Mouse (Mus musculus) kidney, adult 9 months (tissue): ENCODE measurements around the gene Rfng.
"Not testable (repeated sequence)": the region's sequence is repeated elsewhere in the genome, so short reads cannot be mapped to it uniquely, and the experiment has no call there.

ENCODE experiments used
- DNase-seq: peaks from one replicate; pipeline ENCODE4 v3.0.0; 2022

Rfng gene

DNA sequence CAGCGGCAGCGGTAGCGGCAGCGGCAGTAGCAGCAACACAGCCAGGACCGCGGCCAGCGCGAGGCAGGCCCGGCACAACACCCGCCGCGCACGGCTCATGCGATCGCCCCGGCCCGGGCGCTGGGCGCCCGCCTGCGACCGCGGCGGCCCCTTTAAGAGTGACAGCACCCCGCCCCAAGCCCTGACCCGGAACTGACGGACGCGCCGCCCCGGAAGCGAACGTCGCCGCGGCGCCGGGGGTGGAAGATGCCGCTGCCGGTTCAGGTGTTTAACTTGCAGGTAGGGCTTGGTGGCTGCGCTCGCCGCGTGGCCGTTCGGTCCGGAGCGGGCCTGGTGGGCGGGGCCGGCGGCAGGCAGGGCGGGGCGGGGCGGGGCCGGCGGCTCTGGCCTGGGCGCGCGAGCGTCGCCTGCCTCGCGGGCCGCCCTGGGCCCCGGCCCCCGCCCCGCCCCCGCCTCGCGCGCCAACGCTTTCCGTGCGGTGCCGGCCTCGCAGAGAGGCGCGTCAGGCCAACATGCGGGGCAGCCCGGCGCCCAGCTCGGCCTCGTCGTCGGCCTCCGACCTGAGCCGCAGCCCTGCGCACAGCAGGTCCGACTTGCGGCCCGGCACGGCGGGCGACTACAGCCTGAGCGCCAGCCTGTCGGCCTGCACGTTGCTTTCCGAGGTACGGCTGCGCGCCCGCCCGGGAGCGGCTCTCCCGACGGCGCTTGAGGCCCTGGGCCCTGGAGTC is at the start of gene Rfng, which contains the start of gene Gps1:
TSS of gene Rfng (minus strand) at position 144 of the 728 bp plus-strand sequence.
TSS of gene Gps1 (plus strand) at position 209 of the 728 bp plus-strand sequence.
- DNase-seq = peak; percentile 83

DNA sequence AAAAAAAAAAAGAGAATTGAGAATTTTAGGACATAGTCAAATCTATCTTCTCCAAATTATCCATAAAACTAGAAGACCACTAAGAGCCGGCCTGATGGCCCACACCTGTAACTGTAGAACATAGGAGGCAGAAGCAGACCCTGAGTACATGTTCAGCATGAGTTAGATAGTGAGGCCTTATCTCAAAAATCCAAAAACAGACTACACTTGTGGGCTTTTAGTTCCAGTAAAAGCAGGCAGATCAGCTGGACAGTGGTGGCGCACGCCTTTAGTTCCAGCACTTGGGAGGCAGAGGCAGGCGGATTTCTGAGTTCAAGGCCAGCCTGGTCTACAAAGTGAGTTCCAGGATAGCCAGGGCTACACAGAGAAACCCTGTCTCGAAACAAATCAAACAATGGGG is 49.0 kb upstream of the Rfng start:
- DNase-seq = not testable (repeated sequence)

DNA sequence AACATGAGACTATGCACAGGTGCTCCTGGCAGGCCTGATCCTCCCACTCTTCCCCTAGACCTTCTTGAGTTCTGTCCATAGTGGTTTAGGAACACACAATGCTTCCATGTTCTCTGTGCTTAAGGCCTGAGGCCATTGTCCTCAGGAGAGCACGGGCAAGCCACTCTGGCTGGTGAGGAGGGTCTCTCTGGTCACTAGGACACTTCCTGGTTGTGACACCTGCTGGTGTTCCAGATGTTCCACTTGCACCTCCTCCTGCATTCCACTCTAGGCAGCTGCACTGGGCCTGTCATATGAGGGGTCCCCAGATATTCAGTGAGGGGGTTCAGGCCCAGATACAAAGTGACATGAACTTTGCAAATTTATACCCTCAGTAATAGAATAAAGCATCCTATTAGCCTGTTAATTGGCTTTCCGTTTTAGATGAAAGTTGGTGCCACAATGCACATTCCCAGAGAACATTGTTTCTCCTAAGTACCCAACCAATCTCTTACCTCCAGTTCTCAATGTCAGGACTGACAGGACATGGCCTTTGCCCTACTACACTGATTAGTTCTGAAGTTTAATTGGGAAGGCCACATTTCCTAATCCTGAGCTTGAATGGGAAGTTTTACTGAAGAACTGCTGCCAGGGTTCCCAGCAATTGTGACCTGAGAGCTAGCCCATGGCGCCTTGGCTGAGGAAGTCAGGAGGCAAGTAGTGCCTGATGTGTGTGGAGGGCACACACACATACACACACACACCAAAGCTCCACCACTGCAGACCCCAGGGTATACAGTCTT is 47.8 kb upstream of the Rfng start:
- DNase-seq = no peak

DNA sequence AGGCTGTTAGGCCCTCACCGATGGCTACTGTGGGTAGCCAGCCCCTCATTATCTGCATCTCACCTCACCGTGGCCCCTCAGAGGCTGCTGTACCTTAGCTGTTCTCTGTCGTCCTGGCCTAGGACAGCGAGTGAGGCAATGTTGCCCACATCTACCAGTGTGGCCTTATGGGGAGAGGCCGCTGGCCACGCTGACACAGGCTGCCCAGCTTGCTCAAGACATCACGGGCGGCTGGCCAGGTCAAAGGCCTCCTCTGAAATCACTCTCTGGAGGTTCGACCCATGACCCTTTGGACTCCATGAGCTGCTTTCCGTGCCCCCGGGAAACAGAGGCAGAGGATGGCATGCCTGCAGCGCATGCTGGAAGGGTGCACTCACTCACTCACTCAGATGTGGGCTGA is 46.7 kb upstream of the Rfng start:
- DNase-seq = peak; percentile 64

DNA sequence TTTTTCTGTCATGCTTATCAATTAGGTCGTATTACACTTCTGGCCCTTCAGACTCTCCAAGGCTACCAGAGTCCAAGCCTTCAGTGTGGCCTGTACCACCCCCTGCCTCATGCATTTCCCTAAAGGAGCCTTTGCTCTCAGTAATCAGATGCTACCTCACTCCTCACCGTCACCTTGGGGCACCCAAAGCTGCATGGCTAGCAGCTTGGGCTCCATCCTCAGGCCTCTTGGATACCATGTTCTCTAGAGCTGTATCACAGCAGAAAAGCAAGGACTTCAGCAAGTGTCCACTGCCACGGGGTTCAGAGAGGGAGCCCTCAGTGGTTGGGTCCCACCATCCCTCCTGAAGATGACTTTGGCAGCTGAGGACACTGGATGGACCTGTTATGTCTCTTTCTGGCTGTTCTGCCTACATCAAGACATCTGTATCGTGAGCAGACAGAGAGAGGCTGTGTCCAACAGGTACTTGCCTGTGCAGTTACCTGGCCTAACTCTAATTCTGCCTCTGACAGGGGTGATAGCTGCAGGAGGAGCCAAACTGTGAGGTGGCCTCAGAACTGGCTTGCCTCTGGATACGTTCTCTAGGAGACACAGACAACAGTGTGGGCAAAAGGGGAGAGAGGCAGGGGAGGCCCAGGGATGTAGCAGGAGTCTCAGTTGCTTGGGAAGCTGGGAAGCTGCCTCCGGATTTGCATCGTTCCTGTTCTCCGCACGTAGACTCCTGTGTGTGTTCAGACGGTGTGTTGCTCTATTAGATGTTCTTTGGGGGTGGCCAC is 45.9 kb upstream of the Rfng start:
- DNase-seq = no peak

DNA sequence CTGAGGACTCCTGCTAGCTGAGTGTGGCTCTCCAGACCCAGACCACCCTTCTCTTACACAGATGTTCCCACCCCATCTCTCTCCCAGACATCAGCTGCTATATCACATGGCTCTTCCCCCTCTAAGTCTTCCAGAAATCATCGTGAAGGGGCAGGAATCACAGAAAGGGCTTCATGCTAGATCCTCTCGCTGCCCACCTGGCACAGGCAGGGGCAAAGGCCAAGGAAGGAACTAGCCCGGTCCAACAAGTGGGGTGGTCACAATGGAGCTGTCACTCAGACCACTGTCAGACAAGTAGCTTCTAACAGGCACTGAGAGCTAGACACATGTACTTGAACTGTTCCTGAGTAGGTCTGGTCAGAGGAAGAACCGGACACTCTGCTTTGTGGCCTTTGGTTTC is 44.4 kb upstream of the Rfng start:
- DNase-seq = no peak

DNA sequence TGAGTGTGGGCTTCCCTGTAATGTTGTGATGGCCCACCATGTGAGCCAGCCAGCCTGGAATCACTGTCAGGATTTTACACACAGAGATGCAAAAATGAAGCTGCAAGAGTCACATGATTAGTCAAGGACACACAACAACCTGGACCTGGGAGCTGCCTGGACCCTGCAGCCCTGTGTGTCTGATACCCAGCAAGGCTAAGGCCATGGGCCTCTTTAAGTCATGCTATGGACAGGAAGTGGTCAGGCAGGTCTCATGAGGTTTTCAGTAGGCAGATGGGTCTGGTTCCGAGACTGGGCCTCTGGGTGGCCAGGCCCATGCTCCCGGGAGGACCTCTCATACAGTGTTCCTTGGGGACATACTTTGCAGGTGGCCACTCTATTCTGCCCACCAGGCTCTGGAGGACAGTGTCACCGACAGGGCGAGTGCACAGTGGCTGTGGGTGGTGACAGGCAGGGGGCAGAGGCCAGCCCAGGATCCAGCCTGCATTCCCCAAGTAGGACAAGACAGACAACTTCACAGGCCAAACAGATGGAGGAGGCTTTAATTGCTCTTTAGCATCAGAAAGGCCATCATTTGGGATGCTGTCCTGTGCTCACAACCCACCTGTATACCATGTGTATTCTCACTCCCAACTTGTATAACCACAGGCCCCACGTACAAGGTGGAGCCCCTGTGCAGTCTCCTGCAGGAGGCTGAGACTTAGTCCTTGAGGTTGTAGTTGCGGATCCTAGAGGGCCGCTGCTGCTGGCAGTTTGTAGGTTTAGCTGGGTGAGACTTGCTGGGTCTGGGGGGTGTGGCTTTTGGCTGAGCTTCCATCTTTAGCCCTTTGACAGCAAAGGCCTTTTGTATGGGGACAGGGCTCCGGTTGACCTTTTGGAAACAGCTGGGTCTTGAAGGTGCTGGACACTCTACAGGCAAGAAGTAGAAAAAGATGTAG is 42.3 kb upstream of the Rfng start:
- DNase-seq = no peak

DNA sequence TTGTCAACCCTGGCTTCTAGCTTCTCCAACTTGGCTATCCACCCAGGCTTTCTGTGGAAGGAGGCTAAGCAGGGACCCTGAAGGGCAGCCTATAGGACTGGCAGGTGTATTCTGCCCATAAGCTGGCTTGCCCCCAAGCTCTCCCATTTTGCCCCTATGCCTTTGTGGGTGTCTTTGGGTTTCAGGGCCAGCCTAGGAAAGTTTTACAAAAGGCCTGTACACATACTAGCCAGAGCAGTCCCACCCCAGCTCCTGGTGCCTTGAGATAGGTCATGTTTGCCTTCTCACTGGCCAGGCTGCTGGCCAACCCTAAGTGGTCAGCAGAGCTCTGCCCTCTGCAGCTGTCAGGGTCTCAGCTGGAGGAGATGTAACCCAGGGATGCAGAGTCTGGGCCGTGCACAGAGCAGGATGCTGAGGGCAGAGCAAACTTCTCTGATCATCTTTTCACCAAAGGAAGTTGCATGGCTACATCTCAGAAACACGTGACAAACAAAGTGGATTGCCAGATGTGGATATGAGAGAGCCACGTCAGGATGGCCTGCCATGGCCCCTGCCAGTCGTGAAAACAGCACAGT is 41.4 kb upstream of the Rfng start:
- DNase-seq = no peak

DNA sequence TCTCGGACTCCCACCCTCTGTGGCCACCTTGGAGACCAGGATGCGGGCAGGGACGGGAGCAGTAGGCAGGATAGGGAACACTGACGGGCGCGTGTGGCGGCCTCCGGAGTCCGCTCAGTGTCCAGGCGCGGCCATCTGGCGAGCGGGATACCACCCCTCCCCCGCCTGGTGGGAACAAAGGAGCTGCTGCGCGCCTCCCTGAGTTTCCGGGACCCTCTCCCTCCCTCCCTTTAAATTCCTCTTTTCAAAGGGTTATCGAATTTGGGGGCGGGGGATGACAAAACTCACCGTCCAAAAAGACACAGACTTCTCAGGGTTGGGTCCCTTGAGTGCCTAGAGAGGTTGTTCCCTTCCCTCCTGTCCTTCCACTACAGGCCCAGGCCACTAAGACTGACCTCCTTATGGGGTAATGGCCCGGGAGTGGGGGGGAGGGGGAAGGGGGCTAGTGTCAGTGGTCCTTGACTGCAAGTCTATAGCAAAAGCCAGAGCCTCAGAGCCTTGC is 40.8 kb upstream of the Rfng start:
- no peak for DNase-seq

DNA sequence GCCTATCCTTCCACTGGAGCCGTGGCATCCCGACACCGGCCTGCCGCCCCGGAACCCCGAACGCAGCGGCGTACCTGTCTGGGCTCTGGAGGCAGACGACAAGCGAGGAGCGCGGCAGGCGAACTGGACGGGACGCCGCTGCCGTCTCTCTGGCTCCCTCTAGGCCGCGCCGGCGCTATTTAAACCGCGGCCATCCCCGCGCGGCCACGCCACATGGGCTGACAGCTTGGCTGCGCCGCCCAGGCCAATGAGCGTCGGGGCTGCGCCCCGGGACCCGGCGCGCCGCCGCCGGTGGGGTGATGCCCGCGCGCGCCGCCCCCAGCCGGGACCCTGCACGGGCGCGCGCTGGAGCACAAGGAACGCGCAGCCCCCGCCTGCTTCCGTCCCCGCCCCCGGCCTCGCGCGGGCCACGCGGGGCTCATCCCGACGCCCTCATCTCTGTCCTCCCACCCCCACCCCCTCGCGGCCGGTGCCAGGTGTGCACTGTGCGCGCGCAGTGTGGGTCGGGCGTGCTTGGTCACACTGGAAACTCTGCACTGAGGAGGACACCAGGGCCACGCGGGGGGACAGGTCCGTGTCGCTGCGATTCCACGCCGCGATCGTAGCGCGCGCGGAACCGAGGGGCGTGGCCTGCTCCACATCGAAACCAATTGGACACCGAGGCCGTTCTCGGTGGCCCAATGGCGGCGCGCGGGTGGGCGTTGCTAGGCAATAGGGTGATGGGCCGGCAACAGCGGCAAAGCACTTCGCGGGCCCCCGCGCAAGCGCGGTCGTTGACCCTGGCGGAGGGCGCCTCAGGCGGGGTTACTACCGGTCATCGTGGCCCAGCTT is 40.2 kb upstream of the Rfng start, which contains the start of gene Fasn:
TSS of gene Fasn (minus strand) at position 592 of the 831 bp plus-strand sequence.
- peak; percentile 94 for DNase-seq

DNA sequence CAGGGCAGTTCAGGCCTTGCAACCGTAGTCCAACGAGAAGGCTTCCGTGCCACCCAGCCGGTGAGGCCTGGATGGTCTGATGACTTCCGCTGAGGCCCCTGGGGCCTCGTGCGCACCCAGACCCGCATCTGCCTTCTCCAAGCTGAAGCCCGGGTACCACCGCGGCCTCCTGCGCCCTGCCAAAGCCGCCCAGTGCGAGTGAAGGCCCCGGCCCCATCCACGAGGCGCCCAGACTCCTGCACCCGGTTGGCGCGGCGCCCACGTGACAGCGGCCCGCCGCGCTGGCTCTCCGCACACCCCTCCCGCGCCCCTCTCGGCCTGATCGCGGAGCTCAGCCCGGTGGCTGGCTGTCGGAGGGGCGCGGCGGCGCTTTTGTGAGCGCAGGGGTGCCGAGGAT is 39.5 kb upstream of the Rfng start:
- DNase-seq = no peak

DNA sequence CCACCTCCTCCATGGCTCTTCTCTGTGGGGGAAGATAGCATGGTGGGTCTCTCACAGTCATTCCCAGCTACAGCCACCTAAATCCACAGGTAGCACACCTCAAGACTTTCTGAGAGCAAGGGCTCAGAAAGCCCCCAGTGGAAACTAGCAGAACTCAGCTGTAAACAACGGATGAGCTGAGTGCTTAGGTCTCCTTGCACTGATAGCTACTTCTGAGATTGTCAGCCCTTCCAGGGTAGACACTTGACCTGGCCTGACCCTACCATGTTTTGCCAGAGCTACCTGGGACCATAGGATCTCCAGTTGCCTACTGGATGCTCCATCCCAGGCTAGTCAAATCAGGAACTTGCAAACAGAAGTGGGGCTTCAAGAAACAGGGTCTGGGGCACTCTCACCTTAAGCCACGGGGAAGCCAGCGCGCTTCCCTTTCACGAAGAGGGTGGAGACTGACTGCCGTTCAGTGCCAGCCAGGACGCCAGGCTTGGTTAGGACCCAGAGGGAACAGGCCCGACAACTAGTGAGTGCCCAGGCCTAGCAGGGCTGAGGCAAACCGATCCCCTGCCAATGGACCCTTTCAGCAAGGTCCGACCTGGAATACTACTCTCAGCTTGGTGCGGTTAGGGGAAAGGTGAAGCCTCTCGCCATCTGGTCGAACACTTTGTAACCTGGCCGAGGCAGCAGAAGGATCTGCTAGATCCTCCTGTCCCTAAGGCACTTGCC is 39.0 kb upstream of the Rfng start:
- peak; percentile 32 for DNase-seq

DNA sequence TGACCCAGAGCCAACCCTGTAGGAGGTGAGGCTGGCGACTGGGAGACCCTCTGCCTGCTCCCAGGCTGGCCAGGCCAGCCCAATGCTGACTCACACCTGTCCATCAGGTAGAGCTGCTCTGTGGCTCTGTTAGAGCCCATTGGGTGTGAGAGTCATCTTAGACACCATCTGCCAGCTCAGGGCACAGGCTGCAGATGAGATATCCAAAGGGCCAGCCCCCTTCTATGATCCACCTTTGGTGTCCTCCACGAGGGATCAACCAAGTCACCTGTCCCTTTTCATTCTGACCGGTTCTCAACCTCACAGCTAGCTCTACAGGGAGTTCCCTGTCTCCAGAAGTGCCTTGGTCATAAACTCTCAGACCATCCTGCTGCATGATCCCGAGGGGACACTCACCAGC is 38.3 kb upstream of the Rfng start:
- no peak for DNase-seq

DNA sequence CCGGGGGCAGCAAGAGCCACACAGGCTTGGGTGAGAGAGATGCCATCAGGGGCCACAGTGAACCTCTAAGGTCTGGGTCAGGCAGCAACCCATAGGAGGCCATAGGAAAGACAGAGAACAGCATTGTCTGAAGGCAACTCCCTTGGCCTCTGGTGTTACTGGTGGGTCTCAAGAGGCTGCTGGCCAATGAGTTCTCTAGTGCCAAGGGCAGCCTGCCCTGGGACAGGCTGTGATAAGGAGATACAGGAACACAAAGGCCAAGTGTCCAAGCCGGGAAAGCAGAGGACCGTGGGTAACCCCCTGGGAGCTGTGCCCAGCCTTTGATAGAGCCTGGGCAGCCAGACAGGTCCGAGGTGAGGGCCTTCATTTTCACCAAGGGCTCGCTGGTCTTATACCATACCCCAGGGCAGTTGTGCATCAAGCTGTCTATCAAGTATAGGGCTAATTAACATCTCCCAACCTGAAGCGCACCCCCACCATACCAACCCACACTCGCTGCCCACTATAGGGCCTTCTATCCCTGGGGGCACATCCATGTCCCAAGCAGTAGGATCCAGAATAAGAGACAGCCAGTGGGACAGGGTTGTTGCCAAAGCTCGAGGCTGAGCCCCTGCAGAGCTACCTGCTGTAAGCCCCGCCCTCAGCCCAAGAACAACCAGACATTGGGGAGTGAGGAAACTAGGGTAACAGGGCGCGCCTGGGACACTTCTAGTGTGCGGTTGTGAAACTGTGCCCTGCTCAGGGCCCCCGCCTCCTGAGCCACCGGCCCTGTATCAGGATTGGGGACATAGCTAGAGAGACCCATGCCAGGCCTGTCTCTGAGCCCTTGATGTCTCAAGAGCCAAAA is 37.3 kb upstream of the Rfng start:
- no peak for DNase-seq

DNA sequence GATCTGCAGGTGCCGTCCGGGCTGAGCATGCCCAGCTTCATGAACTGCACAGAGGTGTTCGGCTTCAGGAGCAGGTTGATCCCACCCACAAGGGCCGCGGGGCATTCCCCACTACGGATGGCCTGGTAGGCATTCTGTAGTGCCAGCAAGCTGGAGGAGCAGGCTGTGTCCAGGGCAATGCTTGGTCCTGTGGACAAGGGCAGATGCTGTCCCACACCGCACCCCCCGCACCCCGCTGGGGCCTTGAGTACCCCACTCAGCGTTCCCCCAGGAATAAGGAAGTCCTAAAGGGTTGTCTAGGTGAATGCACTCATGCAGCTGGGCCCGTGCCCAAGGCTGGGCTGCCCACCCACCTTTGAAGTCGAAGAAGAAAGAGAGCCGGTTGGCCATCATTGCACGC is 36.5 kb upstream of the Rfng start:
- no peak for DNase-seq

DNA sequence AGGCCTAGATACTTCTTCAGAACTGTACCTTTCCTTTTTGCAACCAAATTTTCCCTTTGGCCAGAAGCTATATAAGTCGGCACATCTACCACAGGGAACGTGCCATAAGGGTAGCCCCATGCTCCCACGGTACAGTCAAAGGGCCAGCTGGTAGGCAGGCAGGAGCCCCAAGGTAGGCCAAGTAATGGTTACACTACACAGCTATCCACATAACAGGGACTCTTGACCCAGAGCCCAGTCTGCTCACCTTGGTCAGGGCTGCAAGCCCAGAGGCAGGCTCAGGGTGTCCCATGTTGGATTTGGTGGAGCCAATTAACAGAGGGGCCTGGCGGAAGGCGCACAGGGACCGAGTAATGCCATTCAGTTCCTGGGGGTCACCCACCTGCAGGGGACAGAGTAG is 35.5 kb upstream of the Rfng start:
- no peak for DNase-seq

DNA sequence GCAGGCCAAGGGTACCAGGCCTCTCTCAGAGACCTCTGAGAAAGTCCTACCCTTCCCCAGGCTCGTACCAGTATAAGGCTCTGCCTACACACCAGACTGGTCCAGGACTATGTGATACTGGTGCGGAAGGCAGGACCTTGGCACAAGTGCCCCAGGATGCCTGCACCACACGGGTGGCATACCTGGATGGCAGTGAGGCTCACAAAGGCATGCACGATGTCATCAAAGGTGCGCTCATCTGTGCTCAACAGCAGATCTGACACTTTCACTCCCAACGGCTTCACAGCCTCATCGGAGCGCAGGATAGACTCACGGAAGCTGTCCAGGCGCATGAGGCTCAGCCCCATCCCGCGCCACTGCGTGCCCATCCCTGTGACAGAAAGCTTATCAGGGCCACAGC is 34.2 kb upstream of the Rfng start:
- DNase-seq = no peak

DNA sequence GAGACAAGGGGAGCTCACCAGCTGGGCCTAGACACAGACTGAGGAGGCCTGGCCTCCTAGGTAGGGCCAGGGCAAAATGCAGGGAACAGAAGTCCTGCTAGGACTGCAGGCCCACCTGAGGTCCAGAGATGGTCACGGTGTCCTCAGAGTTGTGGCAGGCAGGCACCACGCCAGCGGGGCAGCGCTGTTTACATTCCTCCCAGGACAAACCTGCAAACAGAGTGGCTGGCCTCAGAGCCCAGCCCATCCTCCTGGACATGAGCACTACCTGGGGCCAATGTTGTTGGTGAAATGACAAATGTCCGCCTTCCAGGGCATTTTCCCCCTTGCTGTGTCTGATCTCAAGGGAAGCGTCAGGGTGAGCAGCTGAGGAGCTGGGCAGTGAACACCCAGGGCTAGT is 33.4 kb upstream of the Rfng start:
- DNase-seq = no peak

DNA sequence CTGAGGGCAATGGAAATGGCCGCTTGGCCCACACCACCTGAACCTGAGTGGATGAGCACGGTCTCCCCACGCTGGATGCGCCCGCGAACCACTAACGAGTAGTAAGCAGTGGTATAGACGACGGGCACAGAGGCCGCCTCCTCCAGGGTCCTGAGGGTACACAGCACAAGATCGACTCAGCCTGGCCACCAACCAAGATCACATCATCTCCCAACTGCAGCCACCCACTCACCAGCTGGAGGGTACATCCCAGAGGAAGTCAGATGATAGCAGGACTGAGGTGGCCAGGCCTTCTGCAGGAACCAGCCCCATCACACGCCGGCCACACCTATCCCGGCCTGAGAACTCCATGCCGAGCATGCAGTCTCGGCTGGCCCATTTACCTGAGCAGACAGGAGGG is 28.1 kb upstream of the Rfng start:
- DNase-seq = no peak
